Mouse (Mus musculus) adrenal gland, adult 10 weeks (tissue): Measurements from ENCODE around the gene Ovol1. TPM values are rescaled to one million over a fixed set of nuclear protein-coding genes. Genes with fewer than 3 reads are reported as not detected.

Source experiments
- polyA plus RNA-seq: library from polyadenylated mRNA; stranded (reverse); fragments of 350-450 nt; fragmentation: Illumina TruSeq; extraction: RNeasy Lipid Tissue Mini Kit (QIAGEN cat#74804); gene quantifications from one replicate; pipeline ENCODE4 v1.2.3, GENCODE M21; 2014; ENCODE audit warnings: low read depth, low replicate concordance

The Ovol1 gene
- not detected for polyA plus RNA-seq

GRCm38 (mm10) chr19:5560457-5561041, at the start of gene Ovol1:
TSS of gene Ovol1 (minus strand) at chr19:5560646.

DNA sequence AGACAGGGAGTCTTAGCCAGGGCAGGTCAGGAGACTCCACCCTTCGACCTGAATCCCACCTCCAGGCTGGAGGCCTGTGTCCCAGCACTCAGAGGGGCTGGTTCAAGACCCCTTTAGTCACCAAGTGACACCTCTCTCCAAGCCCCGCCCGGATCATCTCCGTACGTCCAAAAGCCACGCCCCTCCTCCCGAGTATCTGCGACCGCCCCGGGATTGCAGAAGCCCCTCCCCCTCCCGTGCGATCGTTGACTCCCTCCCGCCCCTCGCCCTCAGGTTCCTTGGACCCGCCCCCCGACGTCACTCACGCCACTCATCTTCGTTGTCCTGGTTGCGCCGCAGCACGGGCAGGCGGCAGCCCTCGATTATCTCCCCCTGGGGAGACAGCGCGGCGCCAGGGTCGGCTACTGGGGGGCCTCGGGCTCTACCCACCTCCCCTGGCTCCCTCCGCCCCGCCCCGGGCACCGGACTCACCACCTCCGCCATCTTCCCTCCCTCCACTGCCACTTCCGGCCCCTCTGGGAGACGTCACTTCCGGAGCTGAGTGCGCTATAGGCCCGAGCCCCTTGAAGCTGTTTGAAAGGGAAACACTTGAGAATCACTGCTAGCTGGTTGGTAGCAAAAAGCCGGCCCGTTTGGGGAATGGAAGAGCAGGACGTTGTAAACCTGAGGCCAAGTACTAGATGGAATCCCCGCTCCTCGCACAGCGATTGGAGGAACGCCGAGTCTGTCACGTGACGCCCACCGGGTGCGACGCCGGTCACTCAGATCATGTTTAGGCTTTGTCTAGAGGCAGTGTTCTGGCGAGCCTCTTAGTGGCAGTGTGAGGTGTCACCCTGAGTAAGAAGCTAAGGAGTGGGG, 49.3 kb upstream of the Ovol1 start, which contains the start of gene Kat5:
Gene Kat5, minus strand, starts transcription at position 691 of the 858 bp plus-strand sequence.

GRCm38 (mm10) chr19:5601752-5602541, 41.5 kb upstream of the Ovol1 start, which contains the start of gene Rnaseh2c:
TSS of gene Rnaseh2c (plus strand) at chr19:5601873.

DNA sequence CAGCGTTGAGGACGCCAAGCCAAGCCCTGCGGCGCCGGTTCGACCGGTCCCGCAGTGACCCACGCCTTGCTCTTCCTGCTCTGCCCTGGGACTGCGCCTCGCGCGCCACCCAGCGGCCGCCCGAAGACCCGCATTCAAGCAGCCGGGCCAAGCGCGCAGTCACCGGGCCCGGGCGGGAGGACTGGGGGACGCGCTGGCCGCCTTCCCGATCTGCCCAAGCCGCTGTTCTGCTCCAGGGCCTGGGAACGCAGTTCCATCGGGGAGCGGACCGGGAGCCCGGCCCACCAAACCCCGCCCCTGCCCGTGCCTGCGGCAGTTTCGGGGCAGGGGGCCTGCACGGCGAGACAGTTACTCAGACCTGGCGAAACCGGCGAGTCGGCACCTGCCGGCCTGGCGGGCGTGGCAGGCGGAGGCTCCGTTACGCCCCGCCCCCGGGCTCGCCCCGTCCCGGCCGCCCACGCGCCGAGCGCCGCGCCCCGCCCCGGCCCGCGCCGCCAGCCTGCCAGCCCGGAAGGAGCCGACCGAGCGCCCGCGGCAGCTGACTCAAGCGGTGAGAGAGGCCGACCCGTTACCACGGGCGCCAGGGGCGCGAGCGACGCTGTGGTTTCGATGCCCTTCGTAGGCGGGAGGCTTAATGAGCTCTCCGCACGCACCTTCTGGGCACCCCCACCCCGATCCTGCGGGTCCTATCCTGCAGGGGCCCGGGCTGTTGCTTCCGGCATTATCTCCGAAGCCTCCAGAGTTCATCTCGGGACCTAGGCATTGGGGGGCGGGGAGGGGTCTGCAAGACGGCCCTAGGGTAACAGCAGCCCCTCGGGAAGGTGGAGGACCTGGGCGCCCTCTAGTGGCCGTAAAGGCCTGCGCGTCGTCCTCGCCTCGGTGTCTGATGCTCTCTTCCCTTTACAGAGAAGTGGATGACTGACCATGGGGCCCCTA, 7.4 kb upstream of the Ovol1 start, which contains the start of gene Ap5b1:
Gene Ap5b1, plus strand, starts transcription at position 492 of the 936 bp plus-strand sequence.

DNA sequence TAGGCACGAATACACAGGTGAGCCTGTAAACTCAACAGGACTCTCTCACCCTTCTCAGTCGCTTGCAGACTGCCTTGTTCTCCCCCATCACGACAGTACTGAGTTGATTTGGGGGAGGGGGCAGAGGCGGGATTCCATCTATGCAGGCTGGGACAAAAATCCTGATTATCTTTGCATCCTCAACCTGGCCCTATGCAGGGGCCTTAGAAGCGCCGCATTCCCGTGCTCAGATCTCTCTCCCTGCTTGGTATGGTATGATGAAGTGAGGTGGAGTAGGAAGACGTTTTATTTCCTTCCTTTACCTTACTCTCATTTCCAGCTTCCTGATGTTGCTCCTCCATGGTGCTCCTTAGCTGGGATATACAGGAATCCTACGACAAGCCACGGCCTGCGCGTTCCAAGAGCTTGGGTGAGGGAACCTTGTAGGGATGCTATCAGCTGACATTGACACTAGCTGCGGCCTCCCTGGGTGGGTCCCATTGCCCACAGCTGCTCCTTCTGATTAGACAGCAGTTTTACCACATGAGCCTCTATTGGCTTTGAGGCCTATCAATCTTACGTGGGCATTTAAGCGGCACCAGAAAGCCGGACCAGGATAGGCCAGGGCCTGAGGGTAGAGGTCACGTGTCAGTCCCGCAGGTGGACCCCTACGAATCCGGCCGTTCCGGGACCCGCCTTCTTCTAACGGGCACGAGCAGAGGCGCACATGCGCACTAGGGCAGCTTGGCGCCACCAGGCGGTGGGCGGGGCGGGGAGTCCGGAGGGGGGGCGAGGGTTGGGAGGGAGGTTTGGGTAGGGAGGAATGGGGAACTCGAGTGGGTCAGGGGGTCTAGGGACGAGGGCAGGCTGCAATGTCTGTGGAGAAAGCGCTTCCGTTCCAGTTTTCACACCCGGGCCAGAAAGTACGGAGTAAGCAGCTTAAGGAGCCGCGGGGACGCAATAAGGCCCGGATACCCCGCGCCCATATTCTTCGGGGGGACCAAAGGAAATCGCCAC, 50.1 kb downstream of the Ovol1 start, which contains the start of gene Snx32:
Gene Snx32, minus strand, starts transcription at position 508 of the 996 bp plus-strand sequence.

DNA sequence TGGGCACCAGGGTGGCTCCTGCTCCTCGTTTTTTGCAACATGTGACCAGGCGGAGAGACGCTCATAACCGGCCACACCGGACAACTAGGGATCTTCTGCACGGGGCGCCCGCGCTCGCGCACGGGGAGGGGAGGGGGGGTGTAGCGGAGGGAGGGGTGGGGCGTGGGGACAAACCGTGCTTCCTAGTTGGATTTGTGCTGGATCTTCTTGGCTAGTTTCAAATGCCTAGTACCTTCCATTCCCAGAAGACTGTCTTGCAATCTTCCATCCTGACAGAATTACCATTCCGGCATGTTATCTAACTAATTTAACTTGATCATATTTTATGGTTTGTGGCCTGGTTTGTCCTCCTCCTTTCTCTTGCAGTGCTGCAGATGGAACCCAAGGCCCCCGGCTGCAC, 56.8 kb downstream of the Ovol1 start, which contains the start of gene 1700020D05Rik:
Gene 1700020D05Rik, minus strand, starts transcription at position 101 of the 400 bp plus-strand sequence.

Other genes with a start within 250 kb of the Ovol1 start
- gene Catsper1, start 224.9 kb downstream of the Ovol1 start, polyA plus RNA-seq, result not detected
- gene Cst6, start 211.1 kb downstream of the Ovol1 start, polyA plus RNA-seq, result not detected
- 13.9 TPM for gene Eif1ad, start 193.9 kb downstream of the Ovol1 start, polyA plus RNA-seq
- gene Banf1, start 193.5 kb downstream of the Ovol1 start, polyA plus RNA-seq, result 11.3 TPM
- 1.6 TPM for gene Sart1, start 171.9 kb downstream of the Ovol1 start, polyA plus RNA-seq
- not detected for gene Tsga10ip, start 158.1 kb downstream of the Ovol1 start, polyA plus RNA-seq
- gene Drap1, start 135.7 kb downstream of the Ovol1 start, polyA plus RNA-seq, result 8.5 TPM
- gene AI837181, start 135.5 kb downstream of the Ovol1 start, polyA plus RNA-seq, result 0.76 TPM
- gene Fosl1, start 113.1 kb downstream of the Ovol1 start, polyA plus RNA-seq, result not detected
- gene Ccdc85b, start 102.8 kb downstream of the Ovol1 start, polyA plus RNA-seq, result 1.0 TPM
- 6.2 TPM for gene Fibp, start 100.0 kb downstream of the Ovol1 start, polyA plus RNA-seq
- gene Ctsw, start 92.1 kb downstream of the Ovol1 start, polyA plus RNA-seq, result not detected
- 1.3 TPM for gene Efemp2, start 86.7 kb downstream of the Ovol1 start, polyA plus RNA-seq
- gene Mus81, start 72.2 kb downstream of the Ovol1 start, polyA plus RNA-seq, result 2.1 TPM
- 227 TPM for gene Cfl1, start 70.2 kb downstream of the Ovol1 start, polyA plus RNA-seq
- not detected for gene 1700020D05Rik, start 56.9 kb downstream of the Ovol1 start, polyA plus RNA-seq
- gene Snx32, start 50.1 kb downstream of the Ovol1 start, polyA plus RNA-seq, result 0.58 TPM
- not detected for gene Ap5b1, start 7.4 kb upstream of the Ovol1 start, polyA plus RNA-seq
- 1.9 TPM for gene Rnaseh2c, start 41.2 kb upstream of the Ovol1 start, polyA plus RNA-seq
- gene Kat5, start 49.6 kb upstream of the Ovol1 start, polyA plus RNA-seq, result 29.7 TPM
- gene Rela, start 76.8 kb upstream of the Ovol1 start, polyA plus RNA-seq, result 2.9 TPM
- gene Sipa1, start 103.1 kb upstream of the Ovol1 start, polyA plus RNA-seq, result 1.3 TPM
- gene Map3k11, start 128.1 kb upstream of the Ovol1 start, polyA plus RNA-seq, result 2.2 TPM
- gene Pcnx3, start 128.3 kb upstream of the Ovol1 start, polyA plus RNA-seq, result 0.70 TPM
- not detected for gene Kcnk7, start 143.7 kb upstream of the Ovol1 start, polyA plus RNA-seq
- 3.7 TPM for gene Ehbp1l1, start 165.7 kb upstream of the Ovol1 start, polyA plus RNA-seq
- gene Fam89b, start 169.0 kb upstream of the Ovol1 start, polyA plus RNA-seq, result not detected
- 17.7 TPM for gene Ltbp3, start 180.3 kb upstream of the Ovol1 start, polyA plus RNA-seq
- gene Scyl1, start 210.8 kb upstream of the Ovol1 start, polyA plus RNA-seq, result 1.6 TPM